Mouse (Mus musculus): Measurements from ENCODE around the gene Slc10a7.

- no peak for TF ChIP-seq CTCF (IDR thresholded peaks at IDR 0.05; ENCODE audit: low read depth)
- TF ChIP-seq EP300 (IDR thresholded peaks at IDR 0.05; ENCODE audit: low read depth) = no peak
These were observed 232.3 kb downstream of the Slc10a7 start for GRCm38 (mm10) chr8:78741496-78741895.

Measured in liver, embryonic 14.5 days (tissue).